Mouse (Mus musculus) midbrain, embryonic 11.5 days (tissue): ENCODE data around the gene Pfkfb3. TPM values are rescaled to one million over a fixed set of nuclear protein-coding genes. Genes with fewer than 3 reads are reported as not detected.
A peak's percentile ranks its signal among the peaks of the same experiment; 100 is the strongest.

ENCODE experiments used
- ATAC-seq: fragments of 200-750 bp; cut with Nextera tagmentation; 2 replicates; pipeline ENCODE4 v1.8.0; 2017; ENCODE audit warnings: moderate TSS enrichment, moderate library complexity; ENCODE audit not compliant: low FRiP score
- DNase-seq: peaks from one replicate; pipeline ENCODE4 v3.0.0; 2015; ENCODE audit warnings: low spot score; ENCODE audit errors: missing footprints
- H3K27ac ChIP-seq: fragments of 300-500 bp; sonication (generic); 2 replicates; pipeline ENCODE4 v1.5.1; 2014; ENCODE audit warnings: low read depth, low read length
- H3K27me3 ChIP-seq: fragments of 300-500 bp; sonication (generic); 2 replicates; pipeline ENCODE4 v1.6.1; 2014; ENCODE audit warnings: mild to moderate bottlenecking, low read length, moderate library complexity, mixed read lengths; ENCODE audit not compliant: control insufficient read depth, insufficient read depth
- H3K36me3 ChIP-seq: fragments of 300-500 bp; sonication (generic); 2 replicates; pipeline ENCODE4 v1.6.1; 2014; ENCODE audit warnings: mild to moderate bottlenecking, low read length, moderate library complexity, mixed read lengths; ENCODE audit not compliant: control insufficient read depth, insufficient read depth
- H3K4me1 ChIP-seq: fragments of 300-500 bp; sonication (generic); 2 replicates; pipeline ENCODE4 v1.6.1; 2014; ENCODE audit warnings: low read length; ENCODE audit not compliant: control insufficient read depth, insufficient read depth
- H3K4me2 ChIP-seq: fragments of 300-500 bp; sonication (generic); 2 replicates; pipeline ENCODE4 v1.6.1; 2014; ENCODE audit warnings: mild to moderate bottlenecking, moderate library complexity
- H3K4me3 ChIP-seq: fragments of 300-500 bp; sonication (generic); 2 replicates; pipeline ENCODE4 v1.5.1; 2014; ENCODE audit warnings: low read depth, low read length
- H3K9ac ChIP-seq: fragments of 300-500 bp; sonication (generic); 2 replicates; pipeline ENCODE4 v1.6.1; 2014; ENCODE audit warnings: low read length
- H3K9me3 ChIP-seq: fragments of 300-500 bp; sonication (generic); 2 replicates; pipeline ENCODE4 v1.6.1; 2016; ENCODE audit warnings: low read length; ENCODE audit not compliant: control insufficient read depth
- WGBS: fragments of 180-500 bp; shearing (Covaris S2); extraction: QIAGEN DNeasy Blood & Tissue Kit; methylation state at CpG from one replicate; pipeline ENCODE4 v1.1.7; 2014; 5-methylcytosine and 5-hydroxymethylcytosine counted together
- polyA plus RNA-seq: library from polyadenylated mRNA; unstranded; fragments of >200 nt; fragmentation: Nextera tagmentation; extraction: Ambion mirVana; gene quantifications from 2 replicates; pipeline ENCODE4 v1.2.1, GENCODE M21; 2014

The Pfkfb3 gene
- polyA plus RNA-seq, 1 experiment from 2014 or later = 13.8 TPM

- DNase-seq (no peak), ATAC-seq (no peak)
- WGBS = 91% methylated on average over 7 of the region's 7 CpGs
Observed at GRCm38 (mm10) chr2:11482364-11482763, 71.5 kb downstream of the Pfkfb3 start.

GRCm38 (mm10) chr2:11478960-11479359, 74.9 kb downstream of the Pfkfb3 start:
- no peak for ATAC-seq
- Histone ChIP-seq H3K9me3 (no peaks in the 10 kb centered on the region), H3K27ac (no peak overlapping the region), H3K4me1 (no peaks in the 10 kb centered on the region), H3K36me3 (peaks cover 15% of the 10 kb centered on the region), H3K4me2 (no peak overlapping the region), H3K9ac (no peak overlapping the region), H3K4me3 (no peak overlapping the region), H3K27me3 (no peaks in the 10 kb centered on the region)
- DNase-seq = no peak
- 87% methylated on average over 2 of the region's 2 CpGs for WGBS

More at GRCm38 (mm10) chr2:11482364-11482763, 71.5 kb downstream of the Pfkfb3 start:
- Histone ChIP-seq H3K9me3 (no peaks in the 10 kb centered on the region), H3K4me1 (no peaks in the 10 kb centered on the region), H3K4me3 (no peak overlapping the region), H3K4me2 (no peak overlapping the region), H3K27me3 (no peaks in the 10 kb centered on the region), H3K9ac (no peak overlapping the region), H3K27ac (no peak overlapping the region), H3K36me3 (peaks cover 15% of the 10 kb centered on the region)

GRCm38 (mm10) chr2:11475316-11475715, 78.6 kb downstream of the Pfkfb3 start:
- Histone ChIP-seq H3K9me3 (no peaks in the 10 kb centered on the region), H3K9ac (no peak overlapping the region), H3K27me3 (no peaks in the 10 kb centered on the region), H3K4me1 (no peaks in the 10 kb centered on the region), H3K4me2 (no peak overlapping the region), H3K4me3 (no peak overlapping the region), H3K27ac (no peak overlapping the region), H3K36me3 (peaks cover 18% of the 10 kb centered on the region)
- WGBS = 88% methylated on average over 7 of the region's 7 CpGs
- no peak for ATAC-seq
- no peak for DNase-seq

- Histone ChIP-seq H3K9ac (no peak overlapping the region), H3K27me3 (no peaks in the 10 kb centered on the region), H3K36me3 (no peaks in the 10 kb centered on the region), H3K4me3 (no peak overlapping the region), H3K27ac (no peak overlapping the region), H3K9me3 (no peaks in the 10 kb centered on the region), H3K4me1 (0 out of 2 replicates have a peak, but pooled peaks cover 2% of the 10 kb centered on the region), H3K4me2 (no peak overlapping the region)
- ATAC-seq (peak; percentile 52; the same call in 1 of the 2 replicates), DNase-seq (no peak)
- 46% methylated on average over 3 of the region's 3 CpGs for WGBS
Observed at GRCm38 (mm10) chr2:11464661-11465099, 89.2 kb downstream of the Pfkfb3 start.

- H3K9ac ChIP-seq = no peak overlapping the region
- 85% methylated on average over 3 of the region's 3 CpGs for WGBS
- no peak for ATAC-seq
- no peak for DNase-seq
- H3K9me3 ChIP-seq = no peaks in the 10 kb centered on the region
- H3K4me2 ChIP-seq = no peak overlapping the region
- no peak overlapping the region for H3K4me3 ChIP-seq
- H3K27me3 ChIP-seq = no peaks in the 10 kb centered on the region
- H3K27ac ChIP-seq = no peak overlapping the region
- no peaks in the 10 kb centered on the region for H3K36me3 ChIP-seq
- H3K4me1 ChIP-seq = 0 out of 2 replicates have a peak, but pooled peaks cover 2% of the 10 kb centered on the region
Observed at GRCm38 (mm10) chr2:11460976-11461375, 92.9 kb downstream of the Pfkfb3 start.

- Histone ChIP-seq H3K27me3 (no peaks in the 10 kb centered on the region), H3K9me3 (no peaks in the 10 kb centered on the region), H3K36me3 (no peaks in the 10 kb centered on the region), H3K4me2 (no peak overlapping the region), H3K4me3 (no peak overlapping the region), H3K27ac (no peak overlapping the region), H3K4me1 (no peaks in the 10 kb centered on the region), H3K9ac (no peak overlapping the region)
- DNase-seq (no peak), ATAC-seq (no peak)
- whole genome bisulfite sequencing = 86% methylated on average over 1 of the region's 1 CpGs
Observed at GRCm38 (mm10) chr2:11458494-11458893, 95.4 kb downstream of the Pfkfb3 start.

- Histone ChIP-seq H3K4me2 (no peak overlapping the region), H3K36me3 (no peaks in the 10 kb centered on the region), H3K9ac (no peak overlapping the region), H3K4me1 (no peaks in the 10 kb centered on the region), H3K4me3 (no peak overlapping the region), H3K27me3 (no peaks in the 10 kb centered on the region), H3K27ac (no peak overlapping the region), H3K9me3 (no peaks in the 10 kb centered on the region)
- no peak for DNase-seq
- 82% methylated on average over 7 of the region's 7 CpGs for WGBS
- ATAC-seq = no peak
Observed at GRCm38 (mm10) chr2:11457904-11458303, 96.0 kb downstream of the Pfkfb3 start.

- no peaks in the 10 kb centered on the region for H3K27me3 ChIP-seq
- 78% methylated on average over 3 of the region's 3 CpGs for WGBS
Observed at GRCm38 (mm10) chr2:11448711-11449110, 105.2 kb downstream of the Pfkfb3 start.

GRCm38 (mm10) chr2:11447865-11448264, 106.0 kb downstream of the Pfkfb3 start:
- no peaks in the 10 kb centered on the region for H3K9me3 ChIP-seq
- no peak overlapping the region for H3K4me2 ChIP-seq
- no peak overlapping the region for H3K27ac ChIP-seq
- no peaks in the 10 kb centered on the region for H3K27me3 ChIP-seq
- H3K4me1 ChIP-seq = no peaks in the 10 kb centered on the region
- DNase-seq (no peak), ATAC-seq (no peak)
- no peak overlapping the region for H3K4me3 ChIP-seq
- WGBS = 78% methylated on average over 2 of the region's 2 CpGs
- H3K9ac ChIP-seq = no peak overlapping the region
- no peaks in the 10 kb centered on the region for H3K36me3 ChIP-seq

More at GRCm38 (mm10) chr2:11448711-11449110, 105.2 kb downstream of the Pfkfb3 start:
- DNase-seq (no peak), ATAC-seq (no peak)
- Histone ChIP-seq H3K36me3 (no peaks in the 10 kb centered on the region), H3K9me3 (no peaks in the 10 kb centered on the region), H3K4me2 (no peak overlapping the region), H3K4me3 (no peak overlapping the region), H3K27ac (no peak overlapping the region), H3K9ac (no peak overlapping the region), H3K4me1 (no peaks in the 10 kb centered on the region)
